ENCODE assay signal across 27 mouse cellular contexts in genomic region chr12:84890289-84890688, GRCm38 (mm10). TPM values are rescaled to one million over a fixed set of nuclear protein-coding genes. Genes with fewer than 3 reads are reported as not detected.
DNase-seq lines count a peak whose midpoint lies in the region; TF ChIP-seq lines count a peak whose summit lies in the region.
"Had no signal": no experiment of that assay in that cellular context is flagged by ENCODE, and none has a peak within 500 bp of the region (broad histone marks: within the 10 kb centered on the region; RNA-seq: fewer than 3 reads in every experiment).

No protein-coding gene starts in this region.

- H3K27me3 ChIP-seq in CH12.LX (replicated peaks): peaks cover 7% of the 10 kb centered on the region
- H3K27me3 ChIP-seq: hindbrain, embryonic 12.5 days; intestine, embryonic 15.5 days; midbrain, embryonic 12.5 days; neural tube, embryonic 12.5 days had no signal

- dilution Hi-C loops in CH12.LX (cut with MboI; ENCODE audit: extremely low pct_ligation_motif_present, extremely low pct_unique_long_range_greater_than_20kb, low sequenced_read_pairs): no loop called here

- TF ChIP-seq CTCF in CH12.LX (conservative IDR thresholded peaks at IDR 0.05 in 1 of 2, IDR thresholded peaks at IDR 0.05 in 1 of 2; ENCODE audit: low read depth in 2 of 2, low read length in 2 of 2): no peak

- TF ChIP-seq EP300 in CH12.LX (IDR thresholded peaks at IDR 0.05; ENCODE audit: low read length): no peak

- H3K27ac ChIP-seq in CH12.LX (ENCODE audit: insufficient read depth, low read depth): no peak overlapping the region
- H3K27ac ChIP-seq: embryonic facial prominence, embryonic 12.5 days; hindbrain, embryonic 12.5 days; hindbrain, postnatal 0 days; intestine, embryonic 15.5 days; limb, embryonic 10.5 days; limb, embryonic 15.5 days; liver, embryonic 15.5 days; midbrain, embryonic 12.5 days; neural tube, embryonic 12.5 days had no signal

- H3K4me3 ChIP-seq in CH12.LX (replicated peaks in 1 of 3; ENCODE audit: low read depth in 2 of 3, low read length in 2 of 3, poor library complexity in 1 of 3): no peak overlapping the region
- H3K4me3 ChIP-seq: embryonic facial prominence, embryonic 12.5 days; hindbrain, embryonic 12.5 days; intestine, embryonic 15.5 days; limb, embryonic 10.5 days; limb, embryonic 15.5 days; liver, embryonic 15.5 days; midbrain, embryonic 12.5 days; myocyte; neural tube, embryonic 12.5 days had no signal

- in situ Hi-C loops in CH12.LX (cut with MboI; ENCODE audit: low pct_ligation_motif_present, low pct_unique_long_range_greater_than_20kb, low sequenced_read_pairs): no loop called here

- H3K4me1 ChIP-seq in CH12.LX (ENCODE audit: control insufficient read depth in 1 of 2, insufficient read depth in 2 of 2): peaks cover 5 to 6% of the 10 kb centered on the region in 2 experiments; a peak in 1 of 4 replicates
- H3K4me1 ChIP-seq: embryonic facial prominence, embryonic 12.5 days; hindbrain, embryonic 12.5 days; liver, embryonic 15.5 days; neural tube, embryonic 12.5 days had no signal

- H3K36me3 ChIP-seq in CH12.LX (replicated peaks in 1 of 2; ENCODE audit: control insufficient read depth in 1 of 2, insufficient read depth in 1 of 2, low read length in 1 of 2): no peaks in the 10 kb centered on the region
- H3K36me3 ChIP-seq: embryonic facial prominence, embryonic 12.5 days; hindbrain, embryonic 12.5 days; intestine, embryonic 15.5 days; limb, embryonic 10.5 days; limb, embryonic 15.5 days; liver, embryonic 15.5 days; midbrain, embryonic 12.5 days; neural tube, embryonic 12.5 days had no signal

- H3K9ac ChIP-seq in CH12.LX (ENCODE audit: insufficient read depth, low read depth): no peak overlapping the region
- H3K9ac ChIP-seq: embryonic facial prominence, embryonic 12.5 days; hindbrain, embryonic 12.5 days; intestine, embryonic 15.5 days; limb, embryonic 15.5 days; liver, embryonic 15.5 days; lung, embryonic 14.5 days; midbrain, embryonic 12.5 days; neural tube, embryonic 12.5 days had no signal

- peak; percentile 13 for DNase-seq in embryo, embryonic 10 days (ENCODE audit: low spot score)
- DNase-seq in embryo, embryonic 9.5 days (ENCODE audit: extremely low spot score): no peak
- DNase-seq in CH12.LX (ENCODE audit: extremely low read depth): no peak
- peak; percentile 35 for DNase-seq in kidney, adult 9 months
- peak; percentile 41 for DNase-seq in kidney, postnatal 14 days
- no peak for DNase-seq in adrenal gland, adult 8-10 months
- no peak for DNase-seq in left cerebral cortex, adult 8-10 months (ENCODE audit: low spot score in 2 of 2)
- no peak for DNase-seq in urinary bladder, postnatal 25 days (ENCODE audit: low spot score)
- DNase-seq: adrenal gland, postnatal 36 days; cerebellum, adult 8-10 months; cerebellum, postnatal 25 days; gastrocnemius, postnatal 14 days; heart, postnatal 36 days; lung, embryonic 14.5 days; lung, postnatal 14 days had no signal

- no peaks in the 10 kb centered on the region for H3K79me2 ChIP-seq in CH12.LX (replicated peaks; ENCODE audit: control insufficient read depth, extremely low read depth, insufficient read depth, poor library complexity, severe bottlenecking)

- H3K4me2 ChIP-seq in CH12.LX (ENCODE audit: insufficient read depth, low read depth, poor library complexity, severe bottlenecking): peak overlapping the region; percentile 46
- H3K4me2 ChIP-seq: embryonic facial prominence, embryonic 12.5 days; hindbrain, embryonic 12.5 days; intestine, embryonic 15.5 days; limb, embryonic 15.5 days; liver, embryonic 15.5 days; lung, embryonic 14.5 days; midbrain, embryonic 12.5 days; neural tube, embryonic 12.5 days had no signal

- TF ChIP-seq RAD21 in CH12.LX (IDR thresholded peaks at IDR 0.05; ENCODE audit: low read depth, low read length): no peak

- H3K9me3 ChIP-seq in CH12.LX (replicated peaks; ENCODE audit: low read length): peaks cover 9% of the 10 kb centered on the region
- H3K9me3 ChIP-seq: hindbrain, embryonic 12.5 days; intestine, embryonic 15.5 days; limb, embryonic 10.5 days; limb, embryonic 15.5 days; liver, embryonic 15.5 days; midbrain, embryonic 12.5 days; neural tube, embryonic 12.5 days had no signal

- TF ChIP-seq POLR2A in CH12.LX (IDR thresholded peaks at IDR 0.05; ENCODE audit: low read depth, low read length): no peak

TF ChIP-seq in CH12.LX, 34 proteins besides CTCF, POLR2A, EP300 and RAD21:
- no peak for TF ChIP-seq USF1 (IDR thresholded peaks at IDR 0.05; ENCODE audit: low read depth, low read length)
- TF ChIP-seq ZC3H11A (IDR thresholded peaks at IDR 0.05; ENCODE audit: low read depth, low read length): no peak
- no peak for TF ChIP-seq JUN (IDR thresholded peaks at IDR 0.05; ENCODE audit: insufficient read depth, low read depth, low read length)
- TF ChIP-seq GABPA (IDR thresholded peaks at IDR 0.05; ENCODE audit: insufficient replicate concordance, low read depth, low read length): no peak
- no peak for TF ChIP-seq TBP (conservative IDR thresholded peaks at IDR 0.05; ENCODE audit: low read depth, low read length)
- no peak for TF ChIP-seq SIN3A (IDR thresholded peaks at IDR 0.05; ENCODE audit: low read length)
- TF ChIP-seq E2F4 (IDR thresholded peaks at IDR 0.05; ENCODE audit: insufficient replicate concordance, low read depth, low read length): no peak
- no peak for TF ChIP-seq JUND (conservative IDR thresholded peaks at IDR 0.05; ENCODE audit: low read depth, low read length)
- TF ChIP-seq UBTF (IDR thresholded peaks at IDR 0.05; ENCODE audit: low read depth, low read length): no peak
- TF ChIP-seq ZMIZ1 (IDR thresholded peaks at IDR 0.05; ENCODE audit: low read depth, low read length): no peak
- no peak for TF ChIP-seq RCOR1 (conservative IDR thresholded peaks at IDR 0.05; ENCODE audit: low read depth, low read length)
- no peak for TF ChIP-seq MAX (IDR thresholded peaks at IDR 0.05; ENCODE audit: low read length)
- TF ChIP-seq USF2 (conservative IDR thresholded peaks at IDR 0.05; ENCODE audit: low read depth, low read length): no peak
- TF ChIP-seq PAX5 (IDR thresholded peaks at IDR 0.05; ENCODE audit: low read length): no peak
- no peak for TF ChIP-seq BHLHE40 (IDR thresholded peaks at IDR 0.05; ENCODE audit: low read depth, low read length)
- TF ChIP-seq ELF1 (IDR thresholded peaks at IDR 0.05; ENCODE audit: low read depth, low read length): no peak
- TF ChIP-seq NRF1 (IDR thresholded peaks at IDR 0.05; ENCODE audit: low read depth, low read length): no peak
- TF ChIP-seq SMC3 (IDR thresholded peaks at IDR 0.05; ENCODE audit: low read depth, low read length): no peak
- TF ChIP-seq MEF2A (IDR thresholded peaks at IDR 0.05; ENCODE audit: borderline replicate concordance, low read depth, low read length): no peak
- TF ChIP-seq HCFC1 (IDR thresholded peaks at IDR 0.05; ENCODE audit: low read depth, low read length): no peak

RNA-seq across cellular contexts. Expression of gene Ltbp2, which starts 14.0 kb away (rescaled TPM):
- under 0.01 and 0.25 TPM in 2 replicates for total RNA-seq in CH12.LX (2012; rRNA removed)
- 0.19 TPM in 1 of 2 replicates, not detected in the other for total RNA-seq in CH12.LX (2014; rRNA removed)
- 0.61 and 0.97 TPM in 2 replicates for polyA plus RNA-seq in CH12.LX (2012; ENCODE audit: insufficient read length, low read depth)
- 1 to 10 TPM; 1.6 to 7.3 (median 5.3) TPM for total RNA-seq in adrenal gland, adult 8-10 months (2022)
- 1 to 10 TPM in 2 of 4 experiments, under 1 TPM in 2; 0.50 to 1.2 (median 0.98) TPM for total RNA-seq in left cerebral cortex, adult 8-10 months (2022)
- total RNA-seq: granulocyte monocyte progenitor cell, adult 5-6 weeks had no signal
- polyA plus RNA-seq: forebrain, embryonic 14.5 days had no signal

Comparison
In these comparisons a context has a peak if more than half of its experiments do, and no peak if none do; other contexts are left out.
1. DNase-seq: peak in embryo, embryonic 10 days (single experiment), kidney, adult 9 months (single experiment) and kidney, postnatal 14 days (single experiment); none in embryo, embryonic 9.5 days (single experiment), CH12.LX (single experiment), adrenal gland, adult 8-10 months (single experiment), left cerebral cortex, adult 8-10 months (0 of 2) and urinary bladder, postnatal 25 days (single experiment).